Mouse (Mus musculus) megakaryocyte-erythroid progenitor cell, adult 5-6 weeks (primary cell): ENCODE measurements around the gene Nbea. TPM values are rescaled to one million over a fixed set of nuclear protein-coding genes. Genes with fewer than 3 reads are reported as not detected.

Experiments
- ATAC-seq: replicated peaks from 2 replicates; pipeline ENCODE4 v1.8.0; 2016; ENCODE audit warnings: mild to moderate bottlenecking, inconsistent platforms; ENCODE audit not compliant: severe bottlenecking, poor library complexity, low FRiP score, low TSS enrichment
- total RNA-seq, 2 experiments: library from RNA; stranded (forward) in 1 of 2; stranded (reverse) in 1 of 2; fragments of 200-1000, 215-1000 nt in 1 of 2; fragments of >200 nt in 1 of 2; fragmentation: Nextera tagmentation in 1 of 2; gene quantifications; 2 replicates each; pipeline ENCODE4 v1.2.3; 2014 to 2017

The Nbea gene
- total RNA-seq, 2 experiments from 2014 or later, result 0.09 TPM; not detected in 1

GRCm38 (mm10) chr3:55872944-55873924 lies 310.3 kb downstream of the Nbea start:
- no peak for ATAC-seq

DNA sequence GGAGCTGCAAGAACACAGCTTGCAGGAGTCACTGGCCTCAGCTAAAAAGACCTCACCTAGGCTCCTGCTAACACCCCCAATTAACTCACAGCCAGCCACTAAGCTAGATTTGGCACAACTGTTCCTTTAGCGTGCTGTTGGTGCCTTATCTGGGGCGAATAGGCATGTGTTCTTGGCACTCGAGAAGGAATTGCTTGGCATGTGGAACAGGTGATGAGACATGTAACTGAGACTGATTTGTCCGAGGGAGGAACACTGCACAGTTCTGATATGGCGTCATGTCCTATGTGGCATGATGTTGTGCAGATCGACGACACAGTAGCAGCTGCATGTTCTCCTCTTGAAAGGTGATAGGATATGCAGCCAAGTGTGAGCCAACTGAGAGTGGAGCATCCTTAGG lies 331.0 kb downstream of the Nbea start:
- no peak for ATAC-seq

- no peak for ATAC-seq
Measured at GRCm38 (mm10) chr3:55847115-55847514, 336.4 kb downstream of the Nbea start.

DNA sequence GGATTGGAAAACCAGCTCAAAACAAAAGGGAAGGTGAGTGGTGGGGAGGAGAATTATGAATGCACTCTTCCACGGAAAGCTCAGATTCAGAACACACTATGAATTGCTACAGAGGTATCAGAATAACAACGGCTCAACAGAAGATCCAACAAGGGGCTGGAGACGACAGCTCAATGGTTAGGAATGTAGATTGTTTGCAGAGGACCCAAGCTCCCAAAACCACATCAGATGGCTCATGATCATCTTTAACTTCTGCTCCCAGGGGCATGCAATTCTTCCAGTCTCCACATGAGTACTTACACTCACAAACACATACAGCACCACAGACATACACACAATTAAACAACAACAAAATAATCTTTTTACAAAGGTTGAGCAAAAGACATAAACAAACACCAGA lies 346.3 kb downstream of the Nbea start:
- ATAC-seq, result no peak

GRCm38 (mm10) chr3:55835207-55835606 lies 348.3 kb downstream of the Nbea start:
- no peak for ATAC-seq

DNA sequence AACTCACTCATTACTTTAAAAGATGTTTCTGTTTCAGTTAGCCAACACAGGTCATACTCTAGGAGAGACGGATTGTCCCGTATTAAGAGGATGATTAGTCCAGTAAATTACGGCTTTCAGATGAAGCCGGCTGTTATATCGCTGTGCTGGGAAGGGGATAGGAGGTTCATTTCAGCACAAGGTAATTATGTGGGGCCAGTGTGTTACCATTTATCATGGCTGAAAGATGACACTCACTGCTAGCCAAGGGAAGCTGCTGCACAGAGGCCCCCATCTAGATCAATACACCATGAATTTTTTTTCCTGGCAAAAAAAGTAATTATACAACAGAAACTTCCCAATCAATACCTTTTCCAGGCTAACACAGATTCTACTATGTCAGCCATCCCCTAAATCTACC lies 353.3 kb downstream of the Nbea start:
- ATAC-seq, result no peak

DNA sequence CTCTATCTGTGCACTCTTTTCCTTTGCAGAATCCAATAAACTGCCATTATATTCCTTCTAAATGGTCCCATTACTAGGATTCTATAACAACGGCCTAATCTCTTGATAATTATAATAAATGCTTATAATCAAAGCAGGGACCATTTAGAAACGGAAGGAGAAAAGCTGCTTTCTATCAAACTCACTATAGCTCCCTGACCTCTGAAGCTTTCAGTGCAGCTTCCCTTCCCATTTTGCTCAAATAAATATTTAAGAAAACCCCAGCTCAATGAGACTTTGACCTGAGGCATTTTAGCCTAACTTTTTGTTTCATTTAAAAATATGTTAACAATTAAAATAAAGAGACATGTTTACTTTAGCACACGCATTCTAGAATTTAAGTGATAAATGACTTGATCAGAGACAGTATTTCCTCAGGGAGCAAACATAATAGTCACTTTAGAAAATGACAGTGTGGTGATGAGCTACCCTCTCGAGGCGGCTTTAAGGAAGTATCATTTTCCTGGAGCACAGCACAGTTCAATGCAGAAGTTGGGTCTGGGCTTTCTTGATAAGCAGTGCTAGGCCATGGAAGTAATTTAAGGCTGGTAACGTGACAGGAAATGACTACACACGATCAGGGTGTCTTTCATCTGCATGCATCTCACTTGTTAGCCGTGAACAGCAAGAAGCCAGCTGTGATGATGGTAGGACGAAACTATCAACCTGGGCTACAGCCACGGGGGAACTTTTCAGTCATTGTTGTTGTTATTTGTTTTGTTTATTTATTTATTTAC lies 354.8 kb downstream of the Nbea start:
- peak; percentile 98 for ATAC-seq

DNA sequence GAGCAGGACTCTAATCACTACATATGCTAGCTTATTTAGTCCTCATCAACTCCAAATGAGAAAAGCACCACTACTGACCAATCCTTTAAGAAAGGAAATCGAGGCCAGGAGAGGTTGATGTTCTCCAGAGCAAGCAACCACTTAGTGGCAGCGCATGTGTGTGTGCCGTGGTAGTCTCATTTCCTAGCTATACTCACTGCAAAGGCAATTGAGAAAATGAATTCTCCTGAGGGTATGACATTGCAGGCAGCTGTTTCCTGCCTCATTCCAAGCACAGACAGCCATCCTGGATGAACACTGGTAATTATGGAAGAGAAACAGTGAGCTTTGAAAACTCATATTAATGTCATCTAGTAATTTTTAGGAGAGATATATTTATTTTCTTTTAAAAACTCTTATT lies 358.6 kb downstream of the Nbea start:
- ATAC-seq, result no peak

- no peak for ATAC-seq
Measured at GRCm38 (mm10) chr3:55819598-55819997, 363.9 kb downstream of the Nbea start.

- ATAC-seq, result no peak
Measured at GRCm38 (mm10) chr3:55818082-55818481, 365.4 kb downstream of the Nbea start.

GRCm38 (mm10) chr3:55816638-55817375 lies 366.7 kb downstream of the Nbea start:
- ATAC-seq, result peak; percentile 59

DNA sequence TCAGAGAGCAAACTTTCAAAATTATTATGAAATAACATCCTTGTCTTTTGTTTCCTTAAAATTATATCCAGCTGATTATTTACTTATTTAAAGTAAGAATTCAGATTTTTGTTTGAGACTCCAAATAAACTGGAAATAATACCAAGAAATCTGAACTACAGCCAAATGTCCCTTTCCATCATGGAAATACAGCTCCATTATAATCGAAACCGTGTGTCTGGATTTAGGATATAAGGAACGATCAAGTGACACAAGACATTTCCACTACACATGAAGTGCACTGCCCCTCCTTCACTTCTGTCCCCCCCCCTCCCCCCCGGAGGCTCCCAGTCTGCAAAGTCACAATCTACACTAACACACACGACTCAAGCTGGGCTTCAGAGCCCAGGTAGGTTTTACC lies 367.4 kb downstream of the Nbea start:
- no peak for ATAC-seq

DNA sequence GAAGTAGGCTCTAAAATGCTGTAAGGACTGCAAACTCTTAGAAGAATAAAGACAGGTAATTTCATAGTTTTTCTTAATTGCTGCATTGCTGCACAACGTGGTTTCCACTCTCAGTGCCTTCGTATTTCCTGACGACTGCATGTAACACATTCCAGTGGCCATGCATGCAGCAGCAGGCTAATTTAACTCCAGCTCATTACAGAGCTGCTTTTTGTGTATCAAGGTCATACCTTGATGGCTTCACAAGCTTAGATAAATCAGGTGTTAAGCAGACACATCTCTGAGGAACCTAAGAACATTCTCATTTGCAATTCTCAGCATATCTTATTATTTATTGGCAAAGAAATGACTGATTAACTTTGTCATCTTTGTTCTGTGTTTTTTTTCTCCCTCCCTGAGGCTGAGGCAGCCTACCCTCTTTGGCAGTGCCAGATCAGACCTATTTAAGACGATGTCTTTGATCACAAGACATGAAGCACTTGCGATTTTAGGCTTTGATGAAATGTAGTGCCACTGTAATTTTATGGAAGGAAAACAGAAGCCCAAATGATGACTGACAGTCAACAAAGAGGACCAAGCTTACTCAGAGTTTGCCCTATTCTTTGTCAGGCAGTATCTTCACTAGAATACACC lies 368.4 kb downstream of the Nbea start:
- ATAC-seq, result no peak

DNA sequence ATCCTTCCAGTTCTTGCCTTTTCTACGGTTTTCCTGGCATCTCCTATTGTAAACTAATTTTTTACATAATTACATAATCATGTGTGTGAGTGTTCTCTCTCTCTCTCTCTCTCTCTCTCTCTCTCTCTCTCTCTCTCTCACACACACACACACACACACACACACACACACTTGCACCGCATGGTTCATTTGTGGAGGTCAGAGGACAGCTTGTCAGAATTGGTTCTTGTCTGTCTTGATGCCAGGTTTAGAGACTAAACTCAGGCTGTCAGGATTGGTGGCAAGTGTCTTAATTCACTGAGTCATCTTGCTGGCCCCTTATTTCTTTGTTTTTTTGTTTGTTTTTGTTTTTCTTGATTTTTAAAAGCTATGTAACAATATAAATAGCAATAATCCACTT lies 388.7 kb downstream of the Nbea start:
- no peak for ATAC-seq

- peak; percentile 74 for ATAC-seq
Measured at GRCm38 (mm10) chr3:55793842-55794575, 389.5 kb downstream of the Nbea start.

DNA sequence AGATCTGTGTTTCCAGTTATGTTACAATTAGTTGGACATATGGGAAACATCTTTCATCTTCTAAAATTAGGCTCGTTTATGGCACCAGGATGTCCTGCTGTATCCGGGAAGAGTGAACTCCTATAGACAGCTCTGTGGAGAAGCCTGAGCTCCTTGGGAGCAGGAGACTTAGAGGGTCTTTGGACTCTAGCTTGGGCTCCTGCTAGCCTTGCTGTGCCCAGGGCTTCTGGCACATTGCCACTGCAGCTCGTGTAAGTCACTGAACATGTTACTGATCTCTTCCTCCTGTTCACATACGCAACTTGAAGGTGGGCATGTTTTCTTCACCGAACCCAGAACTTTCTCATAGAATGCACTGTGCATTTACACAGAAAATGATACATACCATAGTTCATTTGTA lies 391.2 kb downstream of the Nbea start:
- no peak for ATAC-seq

- ATAC-seq, result no peak
Measured at GRCm38 (mm10) chr3:55790609-55791008, 392.9 kb downstream of the Nbea start.

DNA sequence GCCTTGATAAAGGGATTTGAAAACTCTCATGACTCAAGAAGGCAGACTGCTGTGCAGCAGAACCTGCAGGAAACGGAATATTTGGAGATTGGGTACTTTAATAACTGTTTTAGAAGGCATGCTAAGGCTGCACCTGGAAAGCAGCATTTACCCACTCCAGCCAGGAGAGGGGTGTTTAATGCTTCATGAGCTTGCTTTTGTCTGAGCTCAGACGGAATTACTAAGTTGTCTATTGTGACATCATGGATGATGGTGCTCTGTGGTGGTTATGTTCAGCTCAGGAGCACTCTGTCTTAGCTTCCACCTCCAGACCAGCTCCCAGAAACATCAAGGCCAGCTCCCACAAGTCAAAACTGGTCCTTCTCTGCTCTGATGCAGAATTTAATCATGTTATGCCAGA lies 393.6 kb downstream of the Nbea start:
- no peak for ATAC-seq
